Mouse (Mus musculus): Measurements from ENCODE around the gene Ccdc106. TPM values are rescaled to one million over a fixed set of nuclear protein-coding genes. Genes with fewer than 3 reads are reported as not detected.

Ccdc106 gene
- total and polyA plus RNA-seq, 2 experiments from 2014 or later: 0.85 to 2.8 TPM

DNA sequence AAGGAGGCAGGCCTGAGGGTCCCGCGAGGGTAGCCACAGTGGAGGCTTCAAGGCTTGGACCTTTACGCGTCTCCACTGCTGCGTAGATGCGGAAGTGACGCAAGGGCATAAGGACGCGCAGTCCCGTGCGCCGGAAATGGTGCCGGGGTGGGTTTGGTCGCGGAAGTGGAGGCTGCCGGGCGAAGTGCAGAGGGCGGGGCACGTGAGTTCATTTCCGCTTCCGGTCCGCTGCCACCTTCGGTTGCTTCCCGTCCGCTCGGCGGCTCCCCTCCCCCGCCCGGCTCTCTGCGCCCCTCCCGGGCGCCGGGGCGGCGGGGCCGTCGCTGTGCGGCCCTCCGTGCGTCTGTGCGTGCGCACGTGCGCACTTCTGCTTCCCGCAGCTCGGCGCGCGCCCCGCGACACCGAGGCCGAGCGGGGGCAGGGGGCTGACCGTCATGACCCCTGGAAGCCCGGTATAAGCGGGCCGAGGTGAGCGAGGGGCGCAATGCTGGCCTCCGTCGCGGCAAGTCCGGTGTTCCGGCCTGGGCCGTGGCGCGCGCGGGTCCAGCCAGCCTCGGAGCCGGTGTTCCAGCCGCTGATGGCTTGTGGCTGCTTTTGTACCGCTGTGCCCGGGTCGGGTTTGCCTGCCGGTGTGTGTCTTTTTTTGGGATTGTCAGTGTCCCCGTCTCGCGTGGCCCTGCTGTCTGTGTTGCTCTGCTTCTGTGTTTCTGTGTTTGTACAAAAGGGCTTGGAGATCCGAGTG lies 59.8 kb downstream of the Ccdc106 start, which contains the start of gene Epn1:
Gene Epn1, plus strand, starts transcription at position 226 of the 742 bp plus-strand sequence.
- no peaks in the 10 kb centered on the region for H3K9me3 ChIP-seq (replicated peaks; ENCODE audit: control insufficient read depth, low read length)
- H3K27ac ChIP-seq (ENCODE audit: low read depth): peak within 1 kb of the TSS; percentile 97
- H3K36me3 ChIP-seq (replicated peaks; ENCODE audit: control insufficient read depth, insufficient read depth, low read length): peaks cover 51% of the 10 kb centered on the region
- DNase-seq (ENCODE audit: low spot score) (peak; percentile 96), ATAC-seq (ENCODE audit: insufficient read depth, low read depth) (peak; percentile 98)
- H3K4me3 ChIP-seq (ENCODE audit: low read depth, low read length): peak within 1 kb of the TSS; percentile 92
- peak within 1 kb of the TSS; percentile 95 for H3K9ac ChIP-seq (replicated peaks; ENCODE audit: low read depth, low read length)
- no peaks in the 10 kb centered on the region for H3K27me3 ChIP-seq (ENCODE audit: control insufficient read depth, insufficient read depth, low read length)
- H3K4me2 ChIP-seq (ENCODE audit: low read depth, low read length): peak within 1 kb of the TSS; percentile 80
- under 1% methylated on average over 81 of the region's 81 CpGs for WGBS
- TF ChIP-seq EP300 (IDR thresholded peaks at IDR 0.05; ENCODE audit: low read depth) (peak; percentile 92), CTCF (IDR thresholded peaks at IDR 0.05; ENCODE audit: low read depth) (no peak)
- peaks cover 16% of the 10 kb centered on the region for H3K4me1 ChIP-seq (ENCODE audit: control insufficient read depth, insufficient read depth)

DNA sequence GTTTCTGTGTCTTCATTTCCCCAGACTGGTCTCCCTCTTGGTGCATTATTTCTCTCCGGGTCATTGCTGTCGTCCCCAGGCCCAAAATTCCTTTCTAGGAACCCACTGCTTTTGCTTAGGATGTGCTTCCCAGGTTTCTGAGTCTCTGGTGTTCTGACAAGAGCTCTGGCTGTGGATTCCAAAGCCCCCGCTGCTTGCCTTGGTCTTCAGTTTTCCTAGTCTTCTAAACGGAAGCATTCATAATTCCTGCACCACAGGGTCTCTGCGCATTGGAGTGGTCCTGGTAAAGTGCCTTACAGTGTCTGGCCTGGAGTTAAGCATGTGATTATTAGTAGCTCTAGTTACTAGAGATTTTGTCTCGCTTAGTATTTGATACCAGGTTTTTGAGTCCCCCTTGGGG lies 60.5 kb downstream of the Ccdc106 start:
- peak overlapping the region; percentile 97 for H3K27ac ChIP-seq (ENCODE audit: low read depth)
- ATAC-seq (ENCODE audit: insufficient read depth, low read depth) (no peak), DNase-seq (ENCODE audit: low spot score) (no peak)
- H3K4me1 ChIP-seq (ENCODE audit: control insufficient read depth, insufficient read depth): peaks cover 16% of the 10 kb centered on the region
- H3K27me3 ChIP-seq (ENCODE audit: control insufficient read depth, insufficient read depth, low read length): no peaks in the 10 kb centered on the region
- peak overlapping the region; percentile 95 for H3K9ac ChIP-seq (replicated peaks; ENCODE audit: low read depth, low read length)
- WGBS: 3% methylated on average over 6 of the region's 6 CpGs
- peak overlapping the region; percentile 92 for H3K4me3 ChIP-seq (ENCODE audit: low read depth, low read length)
- H3K9me3 ChIP-seq (replicated peaks; ENCODE audit: control insufficient read depth, low read length): no peaks in the 10 kb centered on the region
- H3K4me2 ChIP-seq (ENCODE audit: low read depth, low read length): peak overlapping the region; percentile 80
- peaks cover 50% of the 10 kb centered on the region for H3K36me3 ChIP-seq (replicated peaks; ENCODE audit: control insufficient read depth, insufficient read depth, low read length)
- TF ChIP-seq EP300 (IDR thresholded peaks at IDR 0.05; ENCODE audit: low read depth) (no peak), CTCF (IDR thresholded peaks at IDR 0.05; ENCODE audit: low read depth) (no peak)

DNA sequence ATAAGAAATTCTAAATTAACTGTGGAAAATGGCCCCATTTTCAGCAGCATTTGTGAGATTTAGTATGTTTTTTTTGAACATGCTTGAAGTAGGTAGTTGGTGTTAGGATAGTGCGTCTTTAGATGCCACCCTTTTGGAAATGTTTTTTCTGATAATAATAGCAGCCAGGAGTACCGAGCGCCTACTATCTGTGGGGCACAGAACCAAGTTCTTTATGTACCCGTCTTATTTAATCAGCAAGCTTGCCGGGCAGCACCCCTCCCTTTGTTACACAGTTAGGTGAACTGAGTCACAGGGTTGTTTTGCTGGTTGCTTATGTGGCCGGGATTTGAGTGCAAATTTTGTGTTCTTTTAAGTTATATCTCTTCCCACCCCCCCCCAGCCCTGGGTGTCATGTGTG lies 60.9 kb downstream of the Ccdc106 start:
- ATAC-seq (ENCODE audit: insufficient read depth, low read depth) (no peak), DNase-seq (ENCODE audit: low spot score) (no peak)
- Histone ChIP-seq H3K9ac (replicated peaks; ENCODE audit: low read depth, low read length) (peak overlapping the region; percentile 95), H3K27me3 (ENCODE audit: control insufficient read depth, insufficient read depth, low read length) (no peaks in the 10 kb centered on the region), H3K4me3 (ENCODE audit: low read depth, low read length) (peak overlapping the region; percentile 92), H3K4me2 (ENCODE audit: low read depth, low read length) (peak overlapping the region; percentile 80), H3K27ac (ENCODE audit: low read depth) (peak overlapping the region; percentile 97), H3K4me1 (ENCODE audit: control insufficient read depth, insufficient read depth) (peaks cover 16% of the 10 kb centered on the region), H3K9me3 (replicated peaks; ENCODE audit: control insufficient read depth, low read length) (no peaks in the 10 kb centered on the region), H3K36me3 (replicated peaks; ENCODE audit: control insufficient read depth, insufficient read depth, low read length) (peaks cover 47% of the 10 kb centered on the region)
- TF ChIP-seq EP300 (IDR thresholded peaks at IDR 0.05; ENCODE audit: low read depth) (no peak), CTCF (IDR thresholded peaks at IDR 0.05; ENCODE audit: low read depth) (no peak)
- WGBS: 24% methylated on average over 6 of the region's 6 CpGs

DNA sequence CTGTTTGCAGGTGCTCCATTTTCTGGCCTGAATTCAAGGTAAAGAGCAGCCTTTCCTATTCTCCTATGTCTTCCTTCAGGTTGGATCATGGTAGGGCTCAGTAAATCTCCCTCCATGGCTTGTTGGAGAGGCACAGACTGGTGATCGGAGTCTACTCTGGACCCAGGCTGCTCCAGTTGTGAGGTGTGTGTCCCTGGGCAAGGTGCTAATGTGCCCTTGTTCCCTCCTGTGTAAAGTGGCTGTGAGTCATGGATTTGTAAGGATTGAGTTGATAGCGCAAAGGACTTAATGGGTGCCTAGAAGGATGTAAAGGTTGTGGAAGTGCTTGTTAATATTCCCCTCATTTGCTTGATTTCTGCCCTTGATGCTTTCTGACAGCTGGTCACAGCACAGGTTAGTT lies 61.6 kb downstream of the Ccdc106 start:
- Histone ChIP-seq H3K9me3 (replicated peaks; ENCODE audit: control insufficient read depth, low read length) (no peaks in the 10 kb centered on the region), H3K36me3 (replicated peaks; ENCODE audit: control insufficient read depth, insufficient read depth, low read length) (peaks cover 40% of the 10 kb centered on the region), H3K27ac (ENCODE audit: low read depth) (no peak overlapping the region), H3K27me3 (ENCODE audit: control insufficient read depth, insufficient read depth, low read length) (no peaks in the 10 kb centered on the region), H3K4me1 (ENCODE audit: control insufficient read depth, insufficient read depth) (peaks cover 16% of the 10 kb centered on the region), H3K4me3 (ENCODE audit: low read depth, low read length) (no peak overlapping the region), H3K4me2 (ENCODE audit: low read depth, low read length) (peak overlapping the region; percentile 80), H3K9ac (replicated peaks; ENCODE audit: low read depth, low read length) (no peak overlapping the region)
- 95% methylated on average over 2 of the region's 2 CpGs for WGBS
- ATAC-seq (ENCODE audit: insufficient read depth, low read depth) (no peak), DNase-seq (ENCODE audit: low spot score) (no peak)
- TF ChIP-seq EP300 (IDR thresholded peaks at IDR 0.05; ENCODE audit: low read depth) (no peak), CTCF (IDR thresholded peaks at IDR 0.05; ENCODE audit: low read depth) (no peak)

DNA sequence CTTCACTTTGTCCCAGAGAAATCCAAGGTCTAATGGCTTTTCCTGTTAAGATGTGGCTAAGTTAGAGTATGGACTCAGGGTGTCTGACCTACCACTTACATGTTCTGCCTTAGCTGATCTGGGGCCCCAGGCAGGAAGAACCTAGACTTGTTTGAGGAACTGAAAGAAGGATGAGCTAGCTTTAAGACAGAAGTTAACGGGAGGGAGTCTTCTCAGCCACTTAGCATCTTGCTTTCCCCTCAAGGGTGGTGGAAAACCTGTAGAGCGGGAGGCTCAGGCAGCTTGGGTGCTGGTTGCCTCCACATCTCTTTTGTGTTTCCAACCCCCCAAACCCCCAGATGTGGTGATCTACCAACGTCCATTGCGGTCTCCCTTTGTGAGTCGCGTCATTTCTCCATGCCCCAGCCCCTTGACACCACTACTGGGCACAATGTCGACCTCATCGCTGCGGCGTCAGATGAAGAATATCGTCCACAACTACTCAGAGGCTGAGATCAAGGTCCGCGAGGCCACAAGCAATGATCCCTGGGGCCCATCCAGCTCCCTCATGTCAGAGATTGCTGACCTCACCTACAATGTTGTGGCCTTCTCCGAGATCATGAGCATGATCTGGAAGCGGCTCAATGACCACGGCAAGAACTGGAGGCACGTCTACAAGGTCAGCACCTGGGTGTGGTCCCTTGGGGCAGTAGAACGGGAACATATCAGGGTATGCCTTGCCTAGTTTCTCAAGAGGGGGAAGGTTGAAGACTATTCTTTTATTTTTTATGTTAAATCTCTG lies 63.2 kb downstream of the Ccdc106 start:
- WGBS: 88% methylated on average over 18 of the region's 18 CpGs
- Histone ChIP-seq H3K4me1 (ENCODE audit: control insufficient read depth, insufficient read depth) (peaks cover 16% of the 10 kb centered on the region), H3K9me3 (replicated peaks; ENCODE audit: control insufficient read depth, low read length) (no peaks in the 10 kb centered on the region), H3K9ac (replicated peaks; ENCODE audit: low read depth, low read length) (no peak overlapping the region), H3K4me3 (ENCODE audit: low read depth, low read length) (no peak overlapping the region), H3K27me3 (ENCODE audit: control insufficient read depth, insufficient read depth, low read length) (no peaks in the 10 kb centered on the region), H3K27ac (ENCODE audit: low read depth) (no peak overlapping the region), H3K4me2 (ENCODE audit: low read depth, low read length) (no peak overlapping the region), H3K36me3 (replicated peaks; ENCODE audit: control insufficient read depth, insufficient read depth, low read length) (peaks cover 29% of the 10 kb centered on the region)
- DNase-seq (ENCODE audit: low spot score) (no peak), ATAC-seq (ENCODE audit: insufficient read depth, low read depth) (no peak)
- TF ChIP-seq CTCF (IDR thresholded peaks at IDR 0.05; ENCODE audit: low read depth) (no peak), EP300 (IDR thresholded peaks at IDR 0.05; ENCODE audit: low read depth) (no peak)

All from heart, postnatal 0 days (tissue).